Mouse (Mus musculus): ENCODE results near the gene Hsf5. TPM values are rescaled to one million over a fixed set of nuclear protein-coding genes. Genes with fewer than 3 reads are reported as not detected.

Hsf5 gene
- polyA plus RNA-seq, 1 experiment from 2014 or later, result 0.52 TPM

GRCm38 (mm10) chr11:87703654-87704053, 86.7 kb downstream of the Hsf5 start:
- Histone ChIP-seq H3K4me1 (replicated peaks) (no peaks in the 10 kb centered on the region), H3K9ac (no peak overlapping the region), H3K4me2 (no peak overlapping the region), H3K27ac (replicated peaks) (no peak overlapping the region), H3K27me3 (no peaks in the 10 kb centered on the region), H3K36me3 (no peaks in the 10 kb centered on the region), H3K9me3 (no peaks in the 10 kb centered on the region), H3K4me3 (no peak overlapping the region)
- WGBS, result 74% methylated on average over 5 of the region's 5 CpGs
- ATAC-seq (ENCODE audit: low FRiP score, low read depth), result no peak

GRCm38 (mm10) chr11:87704289-87704688, 87.3 kb downstream of the Hsf5 start:
- Histone ChIP-seq H3K4me1 (replicated peaks) (no peaks in the 10 kb centered on the region), H3K27me3 (no peaks in the 10 kb centered on the region), H3K9ac (no peak overlapping the region), H3K27ac (replicated peaks) (no peak overlapping the region), H3K36me3 (no peaks in the 10 kb centered on the region), H3K9me3 (no peaks in the 10 kb centered on the region), H3K4me3 (no peak overlapping the region), H3K4me2 (no peak overlapping the region)
- 83% methylated on average over 9 of the region's 9 CpGs for WGBS
- no peak for ATAC-seq (ENCODE audit: low FRiP score, low read depth)

- Histone ChIP-seq H3K4me2 (no peak overlapping the region), H3K9ac (no peak overlapping the region), H3K36me3 (no peaks in the 10 kb centered on the region), H3K27ac (replicated peaks) (no peak overlapping the region), H3K27me3 (no peaks in the 10 kb centered on the region; the same call in 1 of the 2 replicates), H3K4me3 (no peak overlapping the region), H3K9me3 (no peaks in the 10 kb centered on the region), H3K4me1 (replicated peaks) (peaks cover 10% of the 10 kb centered on the region)
- no peak for ATAC-seq (ENCODE audit: low FRiP score, low read depth)
- WGBS, result 12% methylated on average over 8 of the region's 8 CpGs
Measured at GRCm38 (mm10) chr11:87707570-87707969, 90.6 kb downstream of the Hsf5 start.

- 85% methylated on average over 5 of the region's 5 CpGs for WGBS
Measured at GRCm38 (mm10) chr11:87708979-87709378, 92.0 kb downstream of the Hsf5 start.

More at GRCm38 (mm10) chr11:87708979-87709378, 92.0 kb downstream of the Hsf5 start:
- H3K36me3 ChIP-seq, result no peaks in the 10 kb centered on the region
- no peak overlapping the region for H3K27ac ChIP-seq (replicated peaks)
- no peak for ATAC-seq (ENCODE audit: low FRiP score, low read depth)
- H3K9me3 ChIP-seq, result no peaks in the 10 kb centered on the region
- H3K9ac ChIP-seq, result no peak overlapping the region
- H3K27me3 ChIP-seq, result no peaks in the 10 kb centered on the region; the same call in 1 of the 2 replicates
- no peak overlapping the region for H3K4me2 ChIP-seq
- peaks cover 10% of the 10 kb centered on the region for H3K4me1 ChIP-seq (replicated peaks)
- no peak overlapping the region for H3K4me3 ChIP-seq

Other genes starting within 250 kb of the Hsf5 start
- 4.7 and 4.9 TPM in 2 replicates for gene Rad51c, start 212.2 kb upstream of the Hsf5 start, polyA plus RNA-seq (2015; fragmentation: Nextera tagmentation; extraction: Ambion mirVana)
- gene Tex14, start 212.1 kb upstream of the Hsf5 start, polyA plus RNA-seq (2015; fragmentation: Nextera tagmentation; extraction: Ambion mirVana), result 1.7 and 1.9 TPM in 2 replicates
- gene Gm11492, start 50.5 kb upstream of the Hsf5 start, polyA plus RNA-seq (2015; fragmentation: Nextera tagmentation; extraction: Ambion mirVana), result not detected in 2 replicates
- 30.9 and 32.2 TPM in 2 replicates for gene Sept4, start 48.3 kb upstream of the Hsf5 start, polyA plus RNA-seq (2015; fragmentation: Nextera tagmentation; extraction: Ambion mirVana)
- gene Mtmr4, start 25.0 kb upstream of the Hsf5 start, polyA plus RNA-seq (2015; fragmentation: Nextera tagmentation; extraction: Ambion mirVana), result 50.1 and 50.7 TPM in 2 replicates
- 0.65 and 0.75 TPM in 2 replicates for gene Rnf43, start 45.6 kb downstream of the Hsf5 start, polyA plus RNA-seq (2015; fragmentation: Nextera tagmentation; extraction: Ambion mirVana)
- 130 and 137 TPM in 2 replicates for gene Supt4a, start 120.4 kb downstream of the Hsf5 start, polyA plus RNA-seq (2015; fragmentation: Nextera tagmentation; extraction: Ambion mirVana)
- gene Tspoap1, start 143.4 kb downstream of the Hsf5 start, polyA plus RNA-seq (2015; fragmentation: Nextera tagmentation; extraction: Ambion mirVana), result 43.6 and 50.4 TPM in 2 replicates
- gene Mpo, start 176.4 kb downstream of the Hsf5 start, polyA plus RNA-seq (2015; fragmentation: Nextera tagmentation; extraction: Ambion mirVana), result 0.21 TPM in 2 replicates
- 2.2 and 2.8 TPM in 2 replicates for gene Lpo, start 211.1 kb downstream of the Hsf5 start, polyA plus RNA-seq (2015; fragmentation: Nextera tagmentation; extraction: Ambion mirVana)
- gene Mks1, start 236.1 kb downstream of the Hsf5 start, polyA plus RNA-seq (2015; fragmentation: Nextera tagmentation; extraction: Ambion mirVana), result 10.5 and 12.3 TPM in 2 replicates

All from hindbrain, embryonic 15.5 days (tissue).